Mouse (Mus musculus): Measurements from ENCODE around the gene Cd63.

DNA sequence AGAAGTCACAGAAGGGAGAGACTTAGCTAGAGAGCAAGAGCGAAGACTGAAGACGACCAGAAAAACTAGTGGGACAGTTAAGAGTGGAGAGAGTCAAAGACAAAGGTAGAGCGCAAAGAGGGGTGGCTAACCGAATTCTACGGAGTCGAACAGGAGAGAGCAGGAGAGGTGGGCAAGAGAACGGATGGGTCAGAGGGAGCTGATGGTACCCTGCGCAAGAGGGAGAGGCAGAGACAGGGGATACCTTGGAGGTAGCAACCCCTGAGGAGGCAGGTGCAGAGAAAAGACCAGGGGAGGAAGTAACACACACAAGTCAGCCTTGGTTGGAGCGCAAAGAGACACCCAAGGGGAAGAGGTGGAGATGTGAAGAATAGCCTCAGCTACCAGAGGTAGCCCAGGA lies 8.5 kb upstream of the Cd63 start:
- TF ChIP-seq POLR2A (IDR thresholded peaks at IDR 0.05; ENCODE audit: insufficient read length, low read depth) (no peak), USF1 (IDR thresholded peaks at IDR 0.05; ENCODE audit: low read depth) (no peak)
